Mouse (Mus musculus) ES-Bruce4 (cell line): ENCODE measurements at regions not wholly inside any gene's neighbourhood (a gene's known extent, or its start where the extent isn't known, plus 50 kb on each side); places are given as distances from the start of the nearest gene placed in this dataset.
A peak's percentile ranks its signal among the peaks of the same experiment; 100 is the strongest.

ENCODE experiments used
- H3K27ac ChIP-seq: 2 replicates; pipeline ENCODE4 v1.5.1; 2012; ENCODE audit warnings: low read length, inconsistent platforms; ENCODE audit not compliant: insufficient read depth
- H3K27me3 ChIP-seq: 2 replicates; pipeline ENCODE4 v1.6.1; 2012; ENCODE audit warnings: mild to moderate bottlenecking, low read length, inconsistent platforms; ENCODE audit not compliant: control insufficient read depth, poor library complexity, insufficient read depth, severe bottlenecking
- H3K36me3 ChIP-seq: 2 replicates; pipeline ENCODE4 v1.6.1; 2012; ENCODE audit warnings: inconsistent platforms, mild to moderate bottlenecking, low read length, moderate library complexity; ENCODE audit not compliant: control insufficient read depth, poor library complexity, insufficient read depth, severe bottlenecking
- H3K4me1 ChIP-seq: one replicate; pipeline ENCODE4 v1.8.1; 2011; ENCODE audit warnings: low read length; ENCODE audit not compliant: control insufficient read depth, insufficient read depth
- H3K4me3 ChIP-seq: 2 replicates; pipeline ENCODE4 v1.5.1; 2011; ENCODE audit warnings: low read depth, mild to moderate bottlenecking, low read length
- H3K9ac ChIP-seq: 2 replicates; pipeline ENCODE4 v1.6.1; 2012; ENCODE audit warnings: low read depth, mild to moderate bottlenecking, inconsistent platforms; ENCODE audit not compliant: poor library complexity, severe bottlenecking
- H3K9me3 ChIP-seq: replicated peaks from 2 replicates; pipeline ENCODE4 v1.6.1; 2012; ENCODE audit warnings: mild to moderate bottlenecking, low read length, inconsistent platforms; ENCODE audit not compliant: control insufficient read depth, poor library complexity, insufficient read depth, severe bottlenecking
- CTCF ChIP-seq: IDR thresholded peaks from one replicate; pipeline ENCODE4 v1.8.1; 2011; ENCODE audit warnings: low read depth, low read length
- EP300 ChIP-seq: IDR thresholded peaks from 2 replicates; pipeline ENCODE4 v1.6.1; 2011; ENCODE audit warnings: low read depth, low read length; ENCODE audit not compliant: insufficient read depth
- POLR2A ChIP-seq: IDR thresholded peaks from one replicate; pipeline ENCODE4 v1.8.1; 2011; ENCODE audit warnings: low read length; ENCODE audit not compliant: insufficient read depth

DNA sequence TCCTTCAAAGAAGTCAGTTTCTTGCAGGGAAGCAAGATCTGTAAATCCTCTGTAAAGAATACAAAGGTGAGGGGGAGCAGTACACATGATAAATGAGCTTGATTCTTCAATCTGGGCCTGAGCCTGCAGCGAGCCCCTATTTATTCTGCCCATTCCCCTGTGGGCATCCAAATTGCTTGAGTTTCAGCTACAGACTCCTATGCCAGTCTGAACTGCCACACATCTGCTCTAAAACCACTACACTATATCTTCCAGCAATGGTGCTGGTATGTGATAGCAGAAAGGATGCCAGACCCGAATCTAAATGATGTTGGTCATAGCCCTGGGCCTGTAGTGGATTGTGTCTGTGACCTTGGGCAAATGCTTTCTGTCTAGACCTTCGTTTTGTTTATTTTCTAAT lies 140.9 kb upstream of the Chrm2 start:
- Histone ChIP-seq H3K4me1 (no peaks in the 10 kb centered on the region), H3K27ac (no peak overlapping the region), H3K9ac (no peak overlapping the region), H3K27me3 (no peaks in the 10 kb centered on the region), H3K4me3 (no peak overlapping the region), H3K36me3 (no peaks in the 10 kb centered on the region), H3K9me3 (no peaks in the 10 kb centered on the region)
- no peak for TF ChIP-seq CTCF
- TF ChIP-seq POLR2A = no peak
- no peak for TF ChIP-seq EP300

DNA sequence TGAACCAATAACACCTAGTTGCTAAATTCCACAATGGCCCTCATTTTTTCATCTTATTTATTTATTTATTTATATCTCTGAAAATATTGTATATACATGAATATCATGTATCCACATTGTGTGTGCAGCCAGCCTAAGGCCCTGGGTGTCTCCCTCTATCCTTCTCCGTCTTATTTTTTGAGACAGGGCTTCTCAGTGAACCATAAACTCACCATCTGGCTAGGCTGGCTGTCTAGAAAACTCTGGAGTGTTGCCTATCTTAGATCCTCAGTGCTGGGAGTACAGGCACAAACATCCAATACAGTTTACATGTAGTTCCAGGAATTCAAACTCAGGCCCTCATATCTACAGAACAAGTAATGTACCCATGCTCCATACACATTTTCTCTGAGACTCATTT lies 139.7 kb upstream of the Chrm2 start:
- no peaks in the 10 kb centered on the region for H3K36me3 ChIP-seq
- H3K9me3 ChIP-seq = no peaks in the 10 kb centered on the region
- TF ChIP-seq CTCF (no peak), POLR2A (no peak), EP300 (no peak)
- no peaks in the 10 kb centered on the region for H3K4me1 ChIP-seq
- no peak overlapping the region for H3K9ac ChIP-seq
- H3K27me3 ChIP-seq = no peaks in the 10 kb centered on the region
- H3K4me3 ChIP-seq = no peak overlapping the region
- no peak overlapping the region for H3K27ac ChIP-seq

DNA sequence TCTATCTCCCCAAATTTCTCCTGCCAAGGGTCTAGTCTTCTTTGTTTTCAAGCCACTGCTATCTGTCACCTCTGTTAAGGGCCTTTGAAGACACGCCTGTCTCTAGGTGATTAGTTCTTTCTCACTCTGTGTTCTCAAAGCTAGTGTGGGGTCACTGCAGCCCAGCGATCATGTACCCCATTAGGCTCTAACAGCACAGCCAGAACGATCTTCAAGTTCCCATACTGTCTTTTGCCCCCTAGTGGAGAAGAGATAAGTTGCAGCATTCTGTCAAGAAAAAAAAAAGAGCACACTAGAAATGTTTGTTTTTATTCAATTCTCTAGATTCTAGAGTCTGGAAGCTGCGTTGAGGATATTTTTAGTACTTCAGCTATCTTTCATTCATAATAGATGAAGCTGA lies 138.8 kb upstream of the Chrm2 start:
- Histone ChIP-seq H3K9ac (no peak overlapping the region), H3K9me3 (no peaks in the 10 kb centered on the region), H3K4me1 (no peaks in the 10 kb centered on the region), H3K4me3 (no peak overlapping the region), H3K27me3 (no peaks in the 10 kb centered on the region), H3K36me3 (no peaks in the 10 kb centered on the region), H3K27ac (no peak overlapping the region)
- no peak for TF ChIP-seq POLR2A
- TF ChIP-seq CTCF = peak; percentile 14
- TF ChIP-seq EP300 = no peak

DNA sequence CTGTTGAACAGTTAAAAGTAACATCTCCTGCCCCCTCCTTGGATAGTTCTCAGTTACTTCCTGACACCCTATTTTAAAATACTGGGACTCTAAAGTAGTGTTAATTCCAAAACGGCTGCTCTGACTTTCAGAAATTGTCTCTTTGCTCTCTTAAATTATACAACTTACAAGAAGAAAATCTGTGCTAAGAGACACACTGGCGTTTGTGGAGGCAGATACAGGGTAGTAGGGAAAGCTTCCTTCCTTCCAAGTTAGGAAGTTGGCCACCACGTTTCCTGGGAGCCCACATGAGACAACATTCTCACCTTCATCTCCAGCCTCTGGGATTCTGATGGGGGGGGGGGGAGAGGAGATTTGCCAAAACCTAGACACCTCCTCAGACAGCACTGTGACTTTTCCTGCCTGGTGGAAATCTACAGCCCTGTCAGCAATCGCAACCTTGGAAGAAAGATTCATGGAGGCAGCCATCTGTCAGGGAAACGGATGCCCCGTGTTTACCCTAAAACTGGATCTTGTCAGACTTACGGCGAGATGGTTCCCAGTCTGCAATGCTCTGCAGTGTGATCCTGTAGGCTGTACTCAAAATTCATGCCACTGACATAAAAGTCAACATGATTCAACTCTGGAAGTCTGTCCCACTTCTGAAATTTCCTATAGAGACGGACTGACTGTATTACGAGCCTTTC lies 121.0 kb upstream of the Chrm2 start:
- TF ChIP-seq POLR2A (no peak), CTCF (no peak), EP300 (no peak)
- Histone ChIP-seq H3K4me3 (no peak overlapping the region), H3K36me3 (no peaks in the 10 kb centered on the region), H3K9me3 (no peaks in the 10 kb centered on the region), H3K9ac (no peak overlapping the region), H3K27ac (no peak overlapping the region), H3K27me3 (no peaks in the 10 kb centered on the region), H3K4me1 (no peaks in the 10 kb centered on the region)

DNA sequence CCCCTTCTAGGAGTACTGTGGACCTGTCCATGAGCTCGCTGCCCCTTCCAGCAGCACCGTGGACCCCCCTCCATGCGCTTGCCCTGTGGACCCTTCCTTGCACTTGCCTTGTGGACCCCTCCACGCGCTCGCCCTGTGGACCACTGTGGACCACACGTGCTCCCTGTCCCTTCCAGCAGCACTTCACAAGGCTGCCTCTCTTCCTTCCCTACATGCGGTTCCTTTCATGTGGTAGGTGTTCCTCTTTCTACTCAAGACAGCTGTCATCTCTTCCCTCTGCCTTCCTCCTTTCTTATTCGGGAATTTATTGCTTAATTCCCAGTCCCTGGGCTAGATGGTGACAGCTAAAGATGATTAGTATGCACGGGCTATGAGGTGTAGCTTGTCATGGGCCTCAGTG lies 101.2 kb upstream of the Chrm2 start:
- Histone ChIP-seq H3K9me3 (no peaks in the 10 kb centered on the region), H3K27me3 (no peaks in the 10 kb centered on the region), H3K9ac (no peak overlapping the region), H3K27ac (no peak overlapping the region), H3K36me3 (no peaks in the 10 kb centered on the region), H3K4me3 (no peak overlapping the region), H3K4me1 (no peaks in the 10 kb centered on the region)
- TF ChIP-seq CTCF = no peak
- TF ChIP-seq POLR2A = no peak
- no peak for TF ChIP-seq EP300

DNA sequence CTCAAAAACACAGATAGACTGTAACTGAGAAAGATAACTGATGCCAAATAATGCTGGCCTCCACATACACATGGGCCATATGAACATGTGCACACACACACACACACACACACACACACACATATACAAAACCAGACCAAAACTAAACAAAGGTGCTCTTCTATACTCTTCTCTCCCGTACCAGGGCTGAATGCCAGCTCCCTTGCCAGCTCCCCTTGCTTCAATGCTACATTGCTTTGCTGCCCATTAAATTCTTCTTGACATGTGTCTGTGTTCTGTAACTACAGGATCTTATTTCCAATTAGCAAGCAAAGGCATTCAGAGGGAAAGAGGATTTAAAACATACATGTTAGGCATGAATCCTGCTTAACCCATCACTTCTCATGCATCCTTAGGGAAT lies 74.3 kb upstream of the Chrm2 start:
- no peak overlapping the region for H3K27ac ChIP-seq
- no peak overlapping the region for H3K9ac ChIP-seq
- H3K9me3 ChIP-seq = no peaks in the 10 kb centered on the region
- H3K4me1 ChIP-seq = no peaks in the 10 kb centered on the region
- no peak overlapping the region for H3K4me3 ChIP-seq
- no peaks in the 10 kb centered on the region for H3K36me3 ChIP-seq
- H3K27me3 ChIP-seq = no peaks in the 10 kb centered on the region
- TF ChIP-seq POLR2A (no peak), EP300 (no peak), CTCF (no peak)
